Mouse (Mus musculus) bone marrow, adult 2 months (tissue): Measurements from ENCODE around the gene Galnt18. TPM values are rescaled to one million over a fixed set of nuclear protein-coding genes. Genes with fewer than 3 reads are reported as not detected.

ENCODE experiments used
- H3K27ac ChIP-seq: fragments of 200-500 bp; 2 replicates; pipeline ENCODE4 v1.5.1; 2012; ENCODE audit warnings: low read depth, mild to moderate bottlenecking, control low read depth, inconsistent platforms, low read length; ENCODE audit not compliant: control insufficient read depth, poor library complexity, insufficient read depth
- H3K4me1 ChIP-seq: fragments of 200-500 bp; 2 replicates; pipeline ENCODE4 v1.6.1; 2011; ENCODE audit warnings: low read length; ENCODE audit not compliant: control insufficient read depth, insufficient read depth
- H3K4me3 ChIP-seq: fragments of 200-500 bp; replicated peaks from 2 replicates; pipeline ENCODE3; 2011; ENCODE audit warnings: mild to moderate bottlenecking, low read depth, low read length, control low read depth; ENCODE audit not compliant: control insufficient read depth
- CTCF ChIP-seq: fragments of 200-500 bp; IDR thresholded peaks from 2 replicates; pipeline ENCODE4 v1.5.1; 2011; ENCODE audit warnings: low read length, control low read depth; ENCODE audit not compliant: control insufficient read depth, insufficient read depth
- POLR2A ChIP-seq: fragments of 200-500 bp; IDR thresholded peaks from 2 replicates; pipeline ENCODE4 v1.6.1; 2011; ENCODE audit warnings: low read depth, mild to moderate bottlenecking, control low read depth, low read length, borderline replicate concordance; ENCODE audit not compliant: control insufficient read depth
- WGBS: fragments of 180-500 bp; shearing (Covaris S2); methylation state at CpG from one replicate; pipeline ENCODE4 v1.1.7; 2018; 5-methylcytosine and 5-hydroxymethylcytosine counted together
- polyA plus RNA-seq: library from polyadenylated mRNA; stranded (reverse); fragments of >200 nt; gene quantifications from 2 replicates; pipeline ENCODE4 v1.2.4, GENCODE M21; 2011; ENCODE audit warnings: low replicate concordance; ENCODE audit not compliant: missing spikeins, insufficient read depth, insufficient read length

The Galnt18 gene
- polyA plus RNA-seq, 1 experiment = 2.2 TPM

GRCm38 (mm10) chr7:111467715-111468114 lies 312.1 kb downstream of the Galnt18 start:
- TF ChIP-seq CTCF = no peak
- TF ChIP-seq POLR2A = no peak
- H3K27ac ChIP-seq = no peak overlapping the region
- WGBS = 77% methylated on average over 5 of the region's 5 CpGs
- H3K4me1 ChIP-seq = no peaks in the 10 kb centered on the region
- no peak overlapping the region for H3K4me3 ChIP-seq

- H3K27ac ChIP-seq = no peak overlapping the region
- WGBS = 63% methylated on average over 1 of the region's 1 CpGs
- TF ChIP-seq CTCF = no peak
- TF ChIP-seq POLR2A = no peak
- H3K4me1 ChIP-seq = no peaks in the 10 kb centered on the region
- H3K4me3 ChIP-seq = no peak overlapping the region
These were observed 313.1 kb downstream of the Galnt18 start for GRCm38 (mm10) chr7:111466720-111467119.

- TF ChIP-seq CTCF (no peak), POLR2A (no peak)
- Histone ChIP-seq H3K4me1 (no peaks in the 10 kb centered on the region), H3K27ac (no peak overlapping the region), H3K4me3 (no peak overlapping the region)
- 77% methylated on average over 3 of the region's 3 CpGs for WGBS
These were observed 313.7 kb downstream of the Galnt18 start for GRCm38 (mm10) chr7:111466121-111466520.

- TF ChIP-seq CTCF = no peak
- no peak for TF ChIP-seq POLR2A
- Histone ChIP-seq H3K4me1 (no peaks in the 10 kb centered on the region), H3K27ac (no peak overlapping the region), H3K4me3 (no peak overlapping the region)
- WGBS = 84% methylated on average over 4 of the region's 4 CpGs
These were observed 320.1 kb downstream of the Galnt18 start for GRCm38 (mm10) chr7:111459716-111460115.

- Histone ChIP-seq H3K27ac (no peak overlapping the region), H3K4me3 (no peak overlapping the region), H3K4me1 (no peaks in the 10 kb centered on the region)
- TF ChIP-seq POLR2A (no peak), CTCF (no peak)
- WGBS = 80% methylated on average over 3 of the region's 3 CpGs
These were observed 323.8 kb downstream of the Galnt18 start for GRCm38 (mm10) chr7:111456007-111456406.

GRCm38 (mm10) chr7:111455541-111455940 lies 324.2 kb downstream of the Galnt18 start:
- H3K27ac ChIP-seq = no peak overlapping the region
- WGBS = 72% methylated on average over 4 of the region's 4 CpGs
- H3K4me1 ChIP-seq = no peaks in the 10 kb centered on the region
- no peak overlapping the region for H3K4me3 ChIP-seq
- TF ChIP-seq CTCF (no peak), POLR2A (no peak)

- 76% methylated on average over 1 of the region's 1 CpGs for WGBS
- H3K4me1 ChIP-seq = no peaks in the 10 kb centered on the region
- TF ChIP-seq POLR2A = no peak
- H3K4me3 ChIP-seq = no peak overlapping the region
- no peak overlapping the region for H3K27ac ChIP-seq
These were observed 327.8 kb downstream of the Galnt18 start for GRCm38 (mm10) chr7:111452000-111452399.

- TF ChIP-seq POLR2A (no peak), CTCF (no peak)
- H3K4me3 ChIP-seq = no peak overlapping the region
- H3K4me1 ChIP-seq = no peaks in the 10 kb centered on the region
- WGBS = 67% methylated on average over 6 of the region's 6 CpGs
- no peak overlapping the region for H3K27ac ChIP-seq
These were observed 329.3 kb downstream of the Galnt18 start for GRCm38 (mm10) chr7:111450286-111451095.

GRCm38 (mm10) chr7:111433173-111433572 lies 346.6 kb downstream of the Galnt18 start:
- Histone ChIP-seq H3K4me3 (no peak overlapping the region), H3K27ac (no peak overlapping the region), H3K4me1 (no peaks in the 10 kb centered on the region)
- WGBS = 56% methylated on average over 2 of the region's 2 CpGs
- no peak for TF ChIP-seq CTCF
- no peak for TF ChIP-seq POLR2A

- no peak overlapping the region for H3K4me3 ChIP-seq
- 83% methylated on average over 1 of the region's 1 CpGs for WGBS
- no peaks in the 10 kb centered on the region for H3K4me1 ChIP-seq
- H3K27ac ChIP-seq = no peak overlapping the region
- no peak for TF ChIP-seq POLR2A
- TF ChIP-seq CTCF = no peak
These were observed 352.4 kb downstream of the Galnt18 start for GRCm38 (mm10) chr7:111427392-111427791.

Other genes starting within 250 kb of the Galnt18 start
- 14.4 and 25.5 TPM in 2 replicates for gene Usp47, start 243.5 kb upstream of the Galnt18 start, polyA plus RNA-seq